Mouse (Mus musculus): ENCODE measurements at regions not wholly inside any gene's neighbourhood (a gene's known extent, or its start where the extent isn't known, plus 50 kb on each side); places are given as distances from the start of the nearest gene placed in this dataset.
"Not testable (repeated sequence)": the region's sequence is repeated elsewhere in the genome, so short reads cannot be mapped to it uniquely, and the experiment has no call there.

- no peak for TF ChIP-seq POLR2A (IDR thresholded peaks at IDR 0.05; ENCODE audit: insufficient read depth, low read depth, low read length)
- no peak for TF ChIP-seq CTCF (IDR thresholded peaks at IDR 0.05; ENCODE audit: insufficient read depth, low read depth, low read length)
- Histone ChIP-seq H3K4me1 (ENCODE audit: control insufficient read depth, insufficient read depth, low read length) (no peaks in the 10 kb centered on the region), H3K4me3 (ENCODE audit: insufficient read depth, low read depth, low read length) (no peak overlapping the region), H3K27ac (ENCODE audit: insufficient read depth, low read depth, low read length) (no peak overlapping the region)
- 82% methylated on average over 3 of the region's 3 CpGs for WGBS
Measured at GRCm38 (mm10) chr3:133680805-133681204, 135.9 kb upstream of the Tet2 start.

- no peaks in the 10 kb centered on the region for H3K4me1 ChIP-seq (ENCODE audit: control insufficient read depth, insufficient read depth, low read length)
- no peak overlapping the region for H3K27ac ChIP-seq (ENCODE audit: insufficient read depth, low read depth, low read length)
- TF ChIP-seq POLR2A (IDR thresholded peaks at IDR 0.05; ENCODE audit: insufficient read depth, low read depth, low read length) (no peak), CTCF (IDR thresholded peaks at IDR 0.05; ENCODE audit: insufficient read depth, low read depth, low read length) (no peak)
- H3K4me3 ChIP-seq (ENCODE audit: insufficient read depth, low read depth, low read length), result no peak overlapping the region
- WGBS, result 86% methylated on average over 5 of the region's 5 CpGs
Measured at GRCm38 (mm10) chr3:133684196-133684743, 139.3 kb upstream of the Tet2 start.

GRCm38 (mm10) chr3:133684747-133685146, 139.8 kb upstream of the Tet2 start:
- 71% methylated on average over 3 of the region's 3 CpGs for WGBS
- Histone ChIP-seq H3K4me1 (ENCODE audit: control insufficient read depth, insufficient read depth, low read length) (no peaks in the 10 kb centered on the region), H3K4me3 (ENCODE audit: insufficient read depth, low read depth, low read length) (no peak overlapping the region), H3K27ac (ENCODE audit: insufficient read depth, low read depth, low read length) (no peak overlapping the region)
- TF ChIP-seq POLR2A (IDR thresholded peaks at IDR 0.05; ENCODE audit: insufficient read depth, low read depth, low read length), result no peak
- TF ChIP-seq CTCF (IDR thresholded peaks at IDR 0.05; ENCODE audit: insufficient read depth, low read depth, low read length), result no peak

- TF ChIP-seq POLR2A (IDR thresholded peaks at IDR 0.05; ENCODE audit: insufficient read depth, low read depth, low read length) (no peak), CTCF (IDR thresholded peaks at IDR 0.05; ENCODE audit: insufficient read depth, low read depth, low read length) (no peak)
- no peak overlapping the region for H3K4me3 ChIP-seq (ENCODE audit: insufficient read depth, low read depth, low read length)
- H3K27ac ChIP-seq (ENCODE audit: insufficient read depth, low read depth, low read length), result no peak overlapping the region
- H3K4me1 ChIP-seq (ENCODE audit: control insufficient read depth, insufficient read depth, low read length), result no peaks in the 10 kb centered on the region
- WGBS, result 50% methylated on average over 3 of the region's 3 CpGs
Measured at GRCm38 (mm10) chr3:133685393-133685792, 140.5 kb upstream of the Tet2 start.

GRCm38 (mm10) chr3:133694057-133694456, 149.1 kb upstream of the Tet2 start:
- Histone ChIP-seq H3K4me1 (ENCODE audit: control insufficient read depth, insufficient read depth, low read length) (0 out of 2 replicates have a peak, but pooled peaks cover 2% of the 10 kb centered on the region), H3K27ac (ENCODE audit: insufficient read depth, low read depth, low read length) (no peak overlapping the region), H3K4me3 (ENCODE audit: insufficient read depth, low read depth, low read length) (no peak overlapping the region)
- no peak for TF ChIP-seq POLR2A (IDR thresholded peaks at IDR 0.05; ENCODE audit: insufficient read depth, low read depth, low read length)
- TF ChIP-seq CTCF (IDR thresholded peaks at IDR 0.05; ENCODE audit: insufficient read depth, low read depth, low read length), result no peak
- 24% methylated on average over 4 of the region's 4 CpGs for WGBS

- H3K27ac ChIP-seq (ENCODE audit: insufficient read depth, low read depth, low read length), result no peak overlapping the region
- H3K4me3 ChIP-seq (ENCODE audit: insufficient read depth, low read depth, low read length), result no peak overlapping the region
- no peak for TF ChIP-seq CTCF (IDR thresholded peaks at IDR 0.05; ENCODE audit: insufficient read depth, low read depth, low read length)
- no peak for TF ChIP-seq POLR2A (IDR thresholded peaks at IDR 0.05; ENCODE audit: insufficient read depth, low read depth, low read length)
- H3K4me1 ChIP-seq (ENCODE audit: control insufficient read depth, insufficient read depth, low read length), result 0 out of 2 replicates have a peak, but pooled peaks cover 2% of the 10 kb centered on the region
- 95% methylated on average over 3 of the region's 3 CpGs for whole genome bisulfite sequencing
Measured at GRCm38 (mm10) chr3:133696122-133696521, 151.2 kb upstream of the Tet2 start.

- not testable (repeated sequence) for H3K4me1 ChIP-seq (ENCODE audit: control insufficient read depth, insufficient read depth, low read length); H3K4me3 ChIP-seq (ENCODE audit: insufficient read depth, low read depth, low read length); H3K27ac ChIP-seq (ENCODE audit: insufficient read depth, low read depth, low read length)
Measured at GRCm38 (mm10) chr3:133704849-133705248, 159.9 kb upstream of the Tet2 start.

GRCm38 (mm10) chr3:133711518-133711917, 166.6 kb upstream of the Tet2 start:
- WGBS, result 84% methylated on average over 1 of the region's 1 CpGs
- TF ChIP-seq POLR2A (IDR thresholded peaks at IDR 0.05; ENCODE audit: insufficient read depth, low read depth, low read length) (no peak), CTCF (IDR thresholded peaks at IDR 0.05; ENCODE audit: insufficient read depth, low read depth, low read length) (no peak)
- Histone ChIP-seq H3K4me1 (ENCODE audit: control insufficient read depth, insufficient read depth, low read length) (no peaks in the 10 kb centered on the region), H3K4me3 (ENCODE audit: insufficient read depth, low read depth, low read length) (no peak overlapping the region), H3K27ac (ENCODE audit: insufficient read depth, low read depth, low read length) (no peak overlapping the region)

- no peak overlapping the region for H3K4me3 ChIP-seq (ENCODE audit: insufficient read depth, low read depth, low read length)
- H3K4me1 ChIP-seq (ENCODE audit: control insufficient read depth, insufficient read depth, low read length), result no peaks in the 10 kb centered on the region
- TF ChIP-seq POLR2A (IDR thresholded peaks at IDR 0.05; ENCODE audit: insufficient read depth, low read depth, low read length) (no peak), CTCF (IDR thresholded peaks at IDR 0.05; ENCODE audit: insufficient read depth, low read depth, low read length) (no peak)
- 87% methylated on average over 3 of the region's 3 CpGs for WGBS
- no peak overlapping the region for H3K27ac ChIP-seq (ENCODE audit: insufficient read depth, low read depth, low read length)
Measured at GRCm38 (mm10) chr3:133722550-133723290, 177.8 kb upstream of the Tet2 start.

Measured in olfactory bulb, adult 2 months (tissue).